Mouse (Mus musculus): Measurements from ENCODE around the gene Vegfd. TPM values are rescaled to one million over a fixed set of nuclear protein-coding genes. Genes with fewer than 3 reads are reported as not detected.

Gene Vegfd
- total RNA-seq, 4 experiments from 2014 or later, result 2.7 to 4.5 (median 3.5) TPM

DNA sequence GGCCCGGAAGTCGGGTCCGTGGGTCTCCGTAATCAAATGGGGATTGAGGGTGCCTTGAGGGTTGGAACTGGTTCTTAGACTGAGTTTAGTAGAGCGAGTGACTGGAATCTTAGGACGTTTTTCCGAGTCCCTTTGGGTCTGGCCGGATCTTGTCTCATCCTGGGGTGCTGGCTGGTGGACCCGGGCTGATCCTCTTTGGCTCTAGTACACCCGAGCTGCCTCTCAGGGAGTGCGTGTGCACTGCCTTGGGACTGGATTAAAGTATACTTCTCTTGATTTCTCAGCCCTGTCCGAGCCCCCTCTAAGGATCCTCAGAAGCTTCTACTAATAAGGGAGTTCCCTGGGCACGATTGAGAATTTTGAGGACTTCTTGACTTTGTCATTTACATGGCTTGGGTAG is 46.8 kb downstream of the Vegfd start:
- DNase-seq (ENCODE audit: low spot score), result no peak

DNA sequence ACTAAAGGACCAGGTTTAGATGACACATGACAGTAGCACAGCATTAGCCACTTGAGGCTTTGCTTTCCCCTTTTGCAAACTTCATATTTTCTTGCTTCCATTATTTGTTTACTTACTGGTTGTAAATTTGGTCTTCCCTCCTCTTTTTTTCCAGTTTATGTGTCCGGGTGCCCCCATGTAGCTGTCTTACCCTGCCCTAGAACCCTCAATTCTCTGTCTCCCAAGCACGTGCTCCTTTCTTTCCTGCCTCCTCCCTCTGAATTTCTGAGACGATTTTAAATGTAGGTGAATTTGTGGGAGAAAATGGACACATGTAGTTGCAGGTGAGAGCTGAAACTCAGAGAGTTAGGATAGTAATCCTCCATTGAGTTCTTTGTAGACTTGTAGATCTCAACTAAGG is 47.3 kb downstream of the Vegfd start:
- no peak for DNase-seq (ENCODE audit: low spot score)

DNA sequence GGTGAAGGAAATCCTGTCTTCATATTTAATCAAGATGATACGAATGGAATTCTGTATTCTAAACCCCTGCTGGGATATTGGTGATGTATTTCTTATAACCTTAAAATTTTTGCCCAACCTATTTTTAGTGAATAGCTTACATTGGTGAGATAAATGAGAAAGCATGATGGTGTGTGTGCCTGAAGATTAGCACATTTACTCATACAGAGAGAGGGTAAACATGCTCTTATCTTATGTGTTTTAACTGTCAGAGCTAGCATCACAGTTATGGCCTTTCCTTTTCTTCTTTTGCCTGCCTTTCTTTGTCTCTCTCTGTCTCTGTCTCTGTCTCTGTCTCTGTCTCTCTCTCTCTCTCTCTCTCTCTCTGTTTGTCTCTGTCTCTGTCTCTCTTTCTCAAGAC is 51.6 kb downstream of the Vegfd start:
- no peak for DNase-seq (ENCODE audit: low spot score)

DNA sequence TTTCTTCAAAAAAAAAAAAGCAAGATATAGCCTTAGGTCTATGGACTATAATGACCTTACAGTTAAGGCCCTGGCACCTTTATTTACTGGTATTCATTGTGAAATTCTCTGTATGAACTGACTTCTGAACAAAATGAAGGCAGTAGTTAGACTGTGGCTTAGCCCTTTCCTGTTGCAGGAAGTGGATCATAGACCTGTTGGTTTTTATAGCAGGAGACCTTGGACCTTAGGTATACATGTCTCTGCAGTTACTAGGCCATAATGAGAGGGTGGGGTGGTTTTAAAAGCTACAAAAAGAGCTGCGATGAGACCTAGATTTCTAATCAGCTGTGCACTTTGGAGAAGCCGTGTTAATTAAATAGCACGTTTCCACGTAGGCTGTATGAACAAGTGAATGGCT is 54.1 kb downstream of the Vegfd start:
- DNase-seq (ENCODE audit: low spot score), result no peak

DNA sequence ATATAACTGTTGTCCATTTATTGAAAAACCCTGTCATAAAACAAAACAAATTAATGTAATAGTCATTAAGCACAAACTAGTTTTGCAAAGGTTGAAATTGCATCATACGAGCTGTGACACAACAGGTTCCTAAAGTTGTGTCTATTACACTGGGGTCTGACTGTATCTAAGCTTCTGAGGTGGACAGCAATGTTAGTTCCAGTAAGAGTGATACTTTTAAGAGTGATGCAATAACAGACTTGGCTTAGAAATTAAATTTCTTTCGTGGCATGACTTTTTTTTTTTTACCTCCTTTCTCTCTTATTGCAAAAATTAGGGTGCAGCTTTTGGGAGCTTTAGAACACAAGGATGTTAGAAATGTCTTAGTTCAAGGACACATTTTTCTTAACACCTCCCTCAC is 55.0 kb downstream of the Vegfd start:
- DNase-seq (ENCODE audit: low spot score), result no peak

DNA sequence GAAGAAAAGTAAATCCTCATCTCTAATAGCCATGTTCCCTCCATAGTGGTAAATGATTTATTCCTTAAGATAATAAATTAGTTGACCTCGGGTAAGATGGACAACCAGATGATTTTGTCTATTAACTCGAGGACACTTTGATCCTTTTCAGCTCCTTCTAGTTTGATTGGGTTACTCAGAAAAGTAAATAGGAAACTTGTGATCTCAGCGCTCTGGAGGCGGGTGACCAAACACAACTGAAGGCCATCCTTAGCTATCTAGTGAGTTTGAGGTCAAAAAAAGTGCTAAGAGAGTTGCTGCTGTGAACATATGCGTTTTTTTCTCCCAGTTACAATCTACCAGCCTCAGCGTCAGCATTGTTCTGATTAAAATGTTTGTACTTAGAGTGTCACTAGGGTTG is 57.4 kb downstream of the Vegfd start:
- no peak for DNase-seq (ENCODE audit: low spot score)

DNA sequence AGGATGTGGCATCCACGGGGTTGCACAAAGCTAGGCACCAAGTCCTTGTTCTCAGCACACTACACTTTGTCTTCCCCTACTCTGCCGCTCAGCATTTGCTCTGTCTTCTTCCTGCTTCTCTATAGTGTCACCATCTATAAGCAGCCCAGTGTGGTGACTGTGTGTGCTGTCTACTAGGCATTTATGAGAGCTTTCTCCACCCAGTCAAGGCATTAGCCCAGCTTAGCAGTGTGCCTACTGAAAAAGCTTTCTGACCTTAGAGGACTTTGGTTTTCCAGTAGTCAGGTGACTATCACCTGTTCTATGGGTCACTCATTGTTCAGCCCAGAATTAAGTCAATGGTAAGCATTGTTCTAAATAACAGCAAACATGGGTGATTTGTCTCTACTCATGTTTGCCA is 58.0 kb downstream of the Vegfd start:
- DNase-seq (ENCODE audit: low spot score), result no peak

DNA sequence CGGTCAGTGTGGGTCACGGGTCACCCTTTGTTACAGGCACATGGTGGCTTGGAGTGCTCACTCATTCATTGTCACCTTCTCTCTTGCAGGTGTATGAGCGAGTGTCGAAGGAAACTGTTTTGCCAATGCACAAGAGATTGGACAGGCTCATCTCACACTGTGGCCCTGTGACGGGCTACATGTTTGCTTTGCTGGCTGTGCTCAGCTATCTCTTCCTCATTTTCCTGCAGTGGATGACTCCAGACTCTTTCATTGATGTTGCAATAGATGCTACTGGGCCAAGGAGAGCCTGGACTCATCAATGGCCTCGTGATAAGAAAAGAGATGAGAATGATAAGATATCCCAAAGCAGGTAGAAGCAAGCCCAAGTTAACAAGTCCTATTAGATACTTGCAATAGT is 58.4 kb downstream of the Vegfd start:
- no peak for DNase-seq (ENCODE audit: low spot score)

DNA sequence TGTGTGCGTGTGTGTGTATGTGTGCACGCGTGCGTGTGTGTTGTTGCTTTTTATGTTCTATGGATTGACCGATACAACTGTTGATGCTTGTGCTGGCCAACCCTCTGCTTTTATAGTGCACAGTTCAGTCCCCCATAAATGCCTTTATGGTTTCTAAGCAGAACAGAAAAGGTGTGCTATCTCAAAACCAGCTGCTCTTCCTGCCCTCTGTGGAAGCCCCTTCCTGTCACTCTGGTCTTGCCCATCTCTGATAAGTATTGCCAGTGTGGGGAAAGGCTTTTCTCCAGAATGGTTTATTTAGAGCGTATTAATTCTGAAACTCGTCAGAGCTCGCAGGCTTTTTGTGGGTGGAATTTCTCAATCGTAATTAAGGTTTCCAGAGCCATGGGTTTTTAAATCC is 59.5 kb downstream of the Vegfd start:
- DNase-seq (ENCODE audit: low spot score), result no peak

DNA sequence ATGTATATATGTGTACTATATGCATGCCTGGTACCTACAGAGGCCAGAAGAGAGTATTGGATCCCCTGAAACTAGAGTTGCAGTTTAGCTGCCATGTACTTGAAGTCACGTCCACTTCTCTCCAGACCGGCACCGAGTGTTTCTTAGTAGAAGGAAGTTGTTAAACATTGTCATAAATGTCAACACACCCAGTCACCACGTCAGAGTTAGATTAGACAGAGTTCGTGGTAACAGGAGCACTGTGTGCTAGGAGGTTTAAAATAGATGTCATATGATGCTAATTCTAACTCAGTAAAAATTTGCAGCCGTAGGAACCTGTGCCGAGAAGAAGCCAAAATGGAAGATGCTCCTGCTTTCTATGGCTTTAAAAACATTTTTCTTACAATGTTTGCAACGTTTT is 63.5 kb downstream of the Vegfd start, which contains the start of gene Asb11:
Gene Asb11, plus strand, starts transcription at position 286 of the 400 bp plus-strand sequence.
- DNase-seq (ENCODE audit: low spot score), result peak; percentile 19

DNA sequence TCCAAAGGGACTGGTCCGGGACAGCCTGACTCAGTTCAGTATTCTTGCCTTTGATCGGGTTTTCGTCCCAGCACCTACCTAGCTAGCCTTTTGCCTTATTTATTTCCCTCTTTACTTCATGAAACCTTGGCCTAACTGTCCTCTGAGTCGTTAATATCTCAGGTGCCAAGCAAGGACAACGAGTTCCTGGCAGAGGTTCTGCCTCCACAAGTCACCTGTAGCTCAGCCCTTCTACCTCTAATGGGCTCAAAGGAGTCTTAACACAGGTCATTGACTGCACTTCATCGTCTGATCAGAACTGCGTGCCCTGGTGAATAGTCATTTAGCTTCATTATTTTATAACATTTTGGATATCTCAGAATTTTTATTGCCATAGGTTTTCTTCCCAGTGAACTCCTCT is 66.3 kb downstream of the Vegfd start:
- DNase-seq (ENCODE audit: low spot score), result no peak

DNA sequence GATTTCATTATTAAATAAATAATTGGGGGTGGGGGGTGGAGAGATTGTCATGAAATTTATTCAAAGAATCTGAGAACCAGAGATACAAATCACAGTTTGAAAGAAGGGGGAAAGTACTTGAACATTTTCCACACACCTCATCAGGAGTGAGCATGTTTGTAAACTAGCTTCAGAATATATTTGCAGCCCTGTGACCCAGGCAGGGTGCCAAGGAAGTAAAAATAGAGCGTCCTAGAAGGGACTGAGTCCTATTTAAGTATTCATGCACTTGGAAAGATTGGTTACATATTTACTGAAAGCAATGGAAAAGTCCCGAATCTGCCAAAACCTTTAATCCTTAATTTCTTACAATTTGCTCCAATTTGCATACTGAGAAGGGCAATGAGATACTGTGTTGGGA is 67.0 kb downstream of the Vegfd start:
- peak; percentile 56 for DNase-seq (ENCODE audit: low spot score)

DNA sequence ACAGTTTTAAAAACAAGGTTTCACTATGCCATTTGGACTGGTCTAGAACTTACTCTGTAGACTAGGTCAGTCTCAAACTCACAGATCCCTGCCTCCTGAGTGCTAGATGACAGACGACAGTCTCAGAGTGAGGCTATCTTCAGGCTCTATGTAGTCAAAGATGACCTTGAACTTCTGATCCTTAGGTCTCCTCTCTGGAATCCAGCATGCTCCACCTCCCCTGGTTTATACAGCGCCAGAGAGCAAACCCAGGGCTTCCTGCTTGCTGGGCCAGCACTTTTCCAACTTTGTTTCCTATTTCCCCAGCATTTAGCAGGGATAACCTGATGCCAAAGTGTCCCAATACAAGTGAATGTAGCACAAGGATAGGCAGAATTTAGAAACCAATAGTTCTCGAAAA is 67.5 kb downstream of the Vegfd start:
- DNase-seq (ENCODE audit: low spot score), result no peak

DNA sequence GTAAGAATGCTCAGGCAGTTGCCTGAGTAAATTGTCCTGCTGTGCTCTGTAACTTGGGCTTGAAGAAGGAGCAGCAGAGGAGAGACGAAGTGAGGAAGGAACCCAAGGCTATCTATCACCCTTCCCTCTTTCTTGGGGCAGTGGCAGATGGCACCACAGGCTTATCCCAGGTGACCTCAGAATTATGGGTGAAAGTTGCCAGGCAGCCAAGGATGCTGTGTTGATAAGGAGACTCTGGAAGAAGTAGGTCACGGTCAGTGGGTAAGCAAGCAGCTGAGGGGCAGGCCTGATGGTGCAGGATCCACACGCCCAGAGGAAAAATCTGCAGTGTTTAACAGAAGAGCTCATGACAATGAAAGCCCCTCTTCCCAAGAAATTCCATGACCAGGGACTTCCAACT is 68.1 kb downstream of the Vegfd start:
- no peak for DNase-seq (ENCODE audit: low spot score)

DNA sequence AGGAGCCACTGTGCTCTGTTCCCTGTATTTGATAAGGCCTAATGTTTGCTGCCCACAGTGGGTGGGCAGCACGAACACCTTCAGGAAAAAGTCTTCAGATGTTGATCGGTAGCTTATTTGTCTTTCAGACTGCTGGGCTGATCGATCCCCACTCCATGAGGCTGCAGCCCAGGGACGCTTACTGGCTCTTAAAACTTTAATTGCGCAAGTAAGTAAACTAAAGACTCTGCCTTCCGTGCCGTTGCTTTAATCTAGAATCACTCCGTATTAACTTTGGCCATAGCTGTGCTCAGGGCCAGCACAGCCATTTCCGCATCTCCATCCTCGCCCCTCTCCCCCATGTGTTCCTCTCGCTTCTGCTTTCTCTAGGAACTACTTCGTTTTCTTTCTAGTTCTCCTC is 72.4 kb downstream of the Vegfd start:
- DNase-seq (ENCODE audit: low spot score), result no peak

DNA sequence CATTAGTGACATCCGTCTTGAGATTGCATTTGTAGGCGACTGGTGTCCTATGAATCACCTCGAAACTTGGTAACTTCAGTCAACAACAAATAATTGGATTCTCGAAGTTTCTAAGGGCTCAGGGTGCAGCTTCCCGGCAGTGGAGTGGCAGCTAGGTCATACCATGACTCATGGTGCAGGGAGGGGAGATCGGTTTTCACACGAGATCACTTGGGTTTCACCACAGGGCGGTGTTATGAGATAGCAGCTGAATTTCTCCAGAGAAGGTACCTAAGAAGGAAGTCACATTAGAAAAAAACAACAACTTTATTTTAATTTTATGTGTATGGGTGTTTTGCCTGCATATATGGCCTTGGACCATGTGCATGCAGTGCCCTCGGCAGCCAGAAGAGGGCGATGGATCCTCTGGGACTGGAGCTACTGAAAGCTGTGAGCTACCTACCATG is 73.0 kb downstream of the Vegfd start:
- no peak for DNase-seq (ENCODE audit: low spot score)

DNA sequence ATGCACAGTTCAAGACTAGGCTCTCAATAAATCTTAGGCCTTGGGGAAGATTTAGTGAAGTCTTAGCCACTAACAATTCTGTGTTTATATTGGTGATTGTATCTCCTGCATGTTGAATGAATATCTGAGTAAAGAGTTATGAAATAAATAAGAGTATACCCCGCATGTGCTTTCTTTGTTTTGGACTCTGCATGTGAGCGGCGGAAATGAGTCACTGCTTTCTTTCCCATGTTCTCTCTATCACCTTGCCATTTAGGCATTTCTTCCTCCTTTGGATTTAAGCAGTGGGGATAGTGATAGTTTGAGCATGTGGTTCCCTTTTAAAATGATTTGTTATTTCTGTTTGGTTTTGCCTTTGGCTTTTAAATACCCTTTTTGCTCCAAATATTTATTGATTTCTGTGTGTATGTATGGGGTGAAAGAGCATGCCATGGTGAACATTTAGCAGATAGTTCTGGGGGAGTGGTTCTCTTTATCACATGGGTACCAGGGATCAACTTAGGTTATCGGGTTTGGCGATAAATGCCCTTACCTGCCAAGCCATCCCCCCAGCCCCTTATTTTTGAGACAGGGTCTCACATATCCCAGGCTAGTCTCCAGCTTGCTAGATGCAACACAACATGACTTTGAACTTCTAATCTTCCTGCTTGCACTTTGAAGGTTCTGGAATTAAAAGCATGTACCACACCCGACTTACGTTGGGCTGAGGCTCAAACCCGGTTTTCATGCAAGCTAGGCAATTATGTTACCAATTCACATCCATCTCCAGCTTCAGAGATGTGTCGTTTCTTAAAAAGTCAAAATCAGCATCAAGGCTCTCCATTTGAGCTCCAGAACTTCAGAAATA is 73.9 kb downstream of the Vegfd start:
- no peak for DNase-seq (ENCODE audit: low spot score)

DNA sequence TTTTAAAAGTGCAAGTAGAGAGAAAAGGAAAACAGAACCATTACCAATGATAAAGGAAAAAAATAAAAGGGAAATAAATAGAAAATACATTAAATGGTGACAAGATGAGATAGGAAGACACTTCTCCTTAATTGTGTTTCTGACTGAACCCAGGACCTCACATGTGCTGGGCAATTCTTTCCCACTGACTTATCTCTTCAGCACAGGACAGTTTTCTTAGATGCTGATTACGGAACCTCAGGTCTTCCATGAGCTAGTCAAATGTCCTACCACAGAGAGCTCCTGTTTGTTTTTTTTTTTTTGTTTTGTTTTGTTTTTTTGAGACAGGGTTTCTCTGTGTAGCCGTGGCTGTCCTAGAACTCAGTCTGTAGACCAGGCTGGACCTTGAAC is 74.5 kb downstream of the Vegfd start:
- DNase-seq (ENCODE audit: low spot score), result no peak

DNA sequence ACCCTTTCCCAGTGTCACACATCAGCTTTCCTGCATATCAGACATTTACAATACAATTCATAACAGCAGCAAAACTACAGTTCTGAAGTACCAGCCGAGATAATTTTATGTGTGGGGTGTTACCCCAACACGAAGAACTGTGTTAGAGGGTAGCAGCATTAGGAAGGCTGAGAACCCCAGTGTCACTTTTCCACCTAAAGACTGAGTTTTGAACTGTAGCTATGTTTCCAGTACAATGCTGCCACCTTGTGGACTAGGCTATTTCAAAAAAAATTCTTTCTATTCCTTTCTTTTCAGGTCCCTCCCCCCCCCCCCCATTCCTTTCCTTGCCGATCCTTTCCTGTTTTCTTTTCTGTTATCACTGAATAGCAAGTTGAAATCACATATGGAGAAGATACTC is 76.0 kb downstream of the Vegfd start:
- DNase-seq (ENCODE audit: low spot score), result peak; percentile 48

Other genes with a start within 250 kb of the Vegfd start
- 1 to 10 TPM in 2 of 4 experiments, under 1 TPM in 2; 0.57 to 1.4 (median 0.89) TPM for gene Ace2, start 234.0 kb upstream of the Vegfd start, total RNA-seq (2022)
- 1 to 10 TPM; 1.9 to 3.0 (median 2.2) TPM for gene Bmx, start 115.2 kb upstream of the Vegfd start, total RNA-seq (2022)
- gene Pir, start 104.0 kb upstream of the Vegfd start, total RNA-seq (2022), result 10 to 100 TPM in 2 of 4 experiments, 1 to 10 TPM in 2; 7.1 to 10.8 (median 9.7) TPM
- gene Piga, start 46.4 kb downstream of the Vegfd start, total RNA-seq (2022), result 1 to 10 TPM; 1.4 to 2.4 (median 2.0) TPM
- 100 to 1,000 TPM; 144 to 186 (median 154) TPM for gene Asb11, start 63.6 kb downstream of the Vegfd start, total RNA-seq (2022)
- gene Asb9, start 132.9 kb downstream of the Vegfd start, total RNA-seq (2022), result not detected

Data from heart, adult 8-10 months (tissue).